Mouse (Mus musculus): ENCODE data around the gene Fnip2. TPM values are rescaled to one million over a fixed set of nuclear protein-coding genes. Genes with fewer than 3 reads are reported as not detected.
A peak's percentile ranks its signal among the peaks of the same experiment; 100 is the strongest.

The Fnip2 gene
- total RNA-seq, 2 experiments from 2014 or later = 6.3 to 13.2 TPM

- peak; percentile 0; the same call in 1 of the 2 replicates for ATAC-seq (replicated peaks; ENCODE audit: poor library complexity, severe bottlenecking)
Measured at GRCm38 (mm10) chr3:79566716-79567691, 592 bp downstream of the Fnip2 start.

- ATAC-seq (replicated peaks; ENCODE audit: poor library complexity, severe bottlenecking) = no peak
Measured at GRCm38 (mm10) chr3:79564875-79565606, 2.6 kb downstream of the Fnip2 start.

GRCm38 (mm10) chr3:79563511-79563910 is 4.1 kb downstream of the Fnip2 start:
- ATAC-seq (replicated peaks; ENCODE audit: poor library complexity, severe bottlenecking) = no peak

- ATAC-seq (replicated peaks; ENCODE audit: poor library complexity, severe bottlenecking) = peak; percentile 85
Measured at GRCm38 (mm10) chr3:79561784-79562715, 5.5 kb downstream of the Fnip2 start.

DNA sequence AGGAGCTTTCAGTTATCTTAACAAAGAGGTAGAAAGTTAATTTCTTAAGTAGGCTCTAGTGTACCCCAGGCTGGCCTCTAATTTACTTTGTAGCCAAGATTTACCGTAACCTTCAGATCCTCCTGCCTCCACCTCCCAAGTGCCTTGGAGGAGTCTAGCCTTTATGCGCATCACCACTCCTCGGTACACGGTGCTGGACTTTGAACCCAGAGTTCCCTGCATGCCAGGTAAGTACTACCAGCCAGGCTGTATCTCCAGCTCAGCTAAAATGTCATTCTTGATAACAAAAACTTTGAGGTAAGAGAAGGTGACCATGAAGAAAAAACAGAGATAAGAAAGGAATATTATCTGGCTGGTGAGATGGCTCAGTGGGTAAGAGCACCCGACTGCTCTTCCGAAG is 7.0 kb downstream of the Fnip2 start:
- ATAC-seq (replicated peaks; ENCODE audit: poor library complexity, severe bottlenecking) = no peak

- ATAC-seq (replicated peaks; ENCODE audit: poor library complexity, severe bottlenecking) = no peak
Measured at GRCm38 (mm10) chr3:79559773-79560045, 7.9 kb downstream of the Fnip2 start.

DNA sequence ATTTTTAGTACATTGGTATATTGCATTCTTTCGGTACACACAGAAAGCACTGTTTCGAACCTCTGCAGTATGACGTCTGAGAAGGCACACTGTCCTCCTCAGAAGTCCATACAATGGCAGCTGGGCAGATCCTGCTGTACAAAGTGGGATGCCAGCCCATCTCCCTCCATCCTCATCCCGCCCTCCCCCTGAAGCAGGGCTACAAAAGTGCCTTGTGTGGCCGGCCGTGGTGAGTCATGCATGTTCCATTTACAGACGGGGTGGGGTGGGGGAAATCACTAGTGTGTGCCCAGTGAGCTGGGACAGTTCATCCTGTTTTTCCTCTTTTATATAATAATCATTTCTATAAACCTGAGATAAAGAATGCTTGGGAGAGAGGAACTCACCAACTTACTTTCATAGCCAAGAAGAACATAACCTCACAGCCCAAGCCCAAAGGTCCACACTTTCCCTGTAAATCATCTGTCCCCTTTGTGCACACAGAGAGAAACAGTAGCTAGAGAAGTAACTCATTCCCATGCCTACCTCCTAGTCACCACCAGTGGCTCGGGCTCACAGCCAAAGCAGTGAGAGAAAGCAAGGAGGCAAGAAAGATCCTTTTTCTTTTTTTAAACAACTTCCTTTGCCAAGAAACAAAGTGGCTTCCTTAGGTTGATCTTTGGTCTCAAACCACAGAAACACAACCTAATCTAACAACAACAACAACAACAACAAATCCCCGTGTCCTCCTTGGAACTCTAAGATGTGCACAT is 8.4 kb downstream of the Fnip2 start:
- ATAC-seq (replicated peaks; ENCODE audit: poor library complexity, severe bottlenecking) = peak; percentile 41; the same call in 1 of the 2 replicates

DNA sequence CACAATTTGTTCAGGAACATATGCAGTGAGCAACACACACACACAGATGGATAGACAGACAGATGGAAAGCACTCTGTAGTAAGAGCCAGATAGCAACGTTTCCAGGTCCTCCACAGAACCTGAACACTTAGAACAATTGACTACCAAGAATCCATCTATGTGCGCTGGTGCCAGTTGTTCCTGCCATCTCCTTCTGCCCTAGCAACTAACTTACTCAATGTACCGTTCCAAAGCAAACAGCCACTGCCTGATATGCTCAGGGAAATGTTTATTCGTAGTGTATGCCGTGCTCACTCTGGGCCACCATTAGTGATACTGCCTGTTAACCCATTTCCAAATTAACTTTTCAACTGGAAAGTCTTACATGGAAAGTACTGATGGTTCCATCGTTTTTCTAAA is 12.5 kb downstream of the Fnip2 start:
- no peak for ATAC-seq (replicated peaks; ENCODE audit: poor library complexity, severe bottlenecking)

- ATAC-seq (replicated peaks; ENCODE audit: poor library complexity, severe bottlenecking) = no peak
Measured at GRCm38 (mm10) chr3:79553779-79554178, 13.8 kb downstream of the Fnip2 start.

GRCm38 (mm10) chr3:79551826-79552552 is 15.6 kb downstream of the Fnip2 start:
- ATAC-seq (replicated peaks; ENCODE audit: poor library complexity, severe bottlenecking) = no peak

DNA sequence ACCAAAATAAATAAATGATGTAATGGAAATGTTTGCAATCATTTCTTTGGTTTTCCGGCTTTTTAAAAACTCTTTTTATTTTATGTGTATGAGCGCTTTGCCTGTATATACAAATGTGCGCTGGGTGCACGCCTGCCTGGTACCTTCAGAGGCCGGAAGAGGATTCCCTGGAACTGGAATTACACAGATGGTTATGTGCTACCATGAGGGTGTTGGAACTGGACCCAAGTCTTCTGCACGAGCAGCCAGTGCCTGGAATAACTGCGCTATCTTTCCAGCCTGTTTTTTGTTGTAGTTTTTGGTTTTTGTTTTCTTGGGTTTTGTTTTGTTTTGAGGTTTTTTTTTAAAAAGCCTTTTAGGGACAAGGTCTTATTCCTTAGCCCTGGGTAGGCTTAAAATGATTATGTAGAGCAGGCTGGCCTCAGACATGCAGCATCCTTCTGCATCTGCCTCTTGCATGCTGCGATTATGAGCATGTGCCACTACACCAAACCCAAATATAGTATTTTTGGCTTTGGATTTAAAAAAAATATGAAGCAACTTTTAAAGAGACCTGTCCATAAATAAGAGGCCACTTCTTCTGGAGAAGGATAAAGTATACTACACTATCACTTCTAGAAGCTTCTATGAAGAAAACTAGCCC is 17.7 kb downstream of the Fnip2 start:
- ATAC-seq (replicated peaks; ENCODE audit: poor library complexity, severe bottlenecking) = no peak

GRCm38 (mm10) chr3:79548681-79549437 is 18.7 kb downstream of the Fnip2 start:
- peak; percentile 52 for ATAC-seq (replicated peaks; ENCODE audit: poor library complexity, severe bottlenecking)

DNA sequence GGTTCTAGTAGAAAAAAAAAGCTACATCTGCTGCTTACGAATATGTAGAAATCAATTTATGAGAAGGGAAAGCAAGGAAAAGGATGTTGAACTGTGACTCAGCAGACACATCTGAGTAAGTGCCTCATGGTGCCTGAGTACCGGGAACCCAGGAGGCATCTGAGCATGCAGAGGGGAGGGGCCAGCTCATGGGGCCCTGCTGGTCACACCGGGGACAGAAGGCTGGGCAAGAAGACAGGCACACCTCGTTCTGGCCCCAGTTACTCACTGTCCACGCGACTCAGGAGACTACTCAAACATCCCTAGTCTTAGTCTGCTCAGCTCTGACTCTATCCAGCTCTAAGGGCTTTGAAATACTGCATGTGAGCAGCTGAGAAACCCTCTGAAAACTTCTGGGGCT is 25.0 kb downstream of the Fnip2 start:
- ATAC-seq (replicated peaks; ENCODE audit: poor library complexity, severe bottlenecking) = peak; percentile 97

GRCm38 (mm10) chr3:79539656-79540055 is 27.9 kb downstream of the Fnip2 start:
- ATAC-seq (replicated peaks; ENCODE audit: poor library complexity, severe bottlenecking) = peak; percentile 76

- ATAC-seq (replicated peaks; ENCODE audit: poor library complexity, severe bottlenecking) = no peak
Measured at GRCm38 (mm10) chr3:79539124-79539523, 28.5 kb downstream of the Fnip2 start.

GRCm38 (mm10) chr3:79538342-79538741 is 29.3 kb downstream of the Fnip2 start:
- ATAC-seq (replicated peaks; ENCODE audit: poor library complexity, severe bottlenecking) = no peak

DNA sequence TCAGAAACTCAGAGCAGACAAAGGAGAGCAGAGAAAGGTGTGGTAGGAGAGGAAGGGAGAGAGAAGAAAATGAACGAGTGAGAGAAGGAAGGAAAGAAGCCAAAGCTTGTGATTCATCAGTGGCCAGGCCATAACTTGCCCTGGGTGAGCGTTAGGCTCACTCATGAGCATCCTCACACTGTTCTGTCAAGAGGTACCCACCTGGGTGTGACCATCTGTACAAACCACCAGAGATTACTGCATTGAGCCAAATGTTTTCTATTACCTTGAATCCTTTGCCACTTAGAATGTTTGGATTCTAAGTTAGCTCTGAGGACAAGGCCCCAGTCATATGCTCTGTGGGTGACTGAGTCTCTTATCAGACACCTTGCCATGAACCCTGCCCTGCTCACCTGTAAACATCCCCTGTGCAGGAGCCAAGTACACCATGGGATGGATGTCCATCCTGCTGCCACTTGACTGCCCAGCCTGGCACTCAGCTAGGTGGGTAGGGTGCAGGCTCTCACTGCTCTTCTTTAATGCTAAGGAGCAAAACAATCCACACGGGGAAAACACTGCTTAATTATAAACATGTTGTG is 29.9 kb downstream of the Fnip2 start:
- no peak for ATAC-seq (replicated peaks; ENCODE audit: poor library complexity, severe bottlenecking)

DNA sequence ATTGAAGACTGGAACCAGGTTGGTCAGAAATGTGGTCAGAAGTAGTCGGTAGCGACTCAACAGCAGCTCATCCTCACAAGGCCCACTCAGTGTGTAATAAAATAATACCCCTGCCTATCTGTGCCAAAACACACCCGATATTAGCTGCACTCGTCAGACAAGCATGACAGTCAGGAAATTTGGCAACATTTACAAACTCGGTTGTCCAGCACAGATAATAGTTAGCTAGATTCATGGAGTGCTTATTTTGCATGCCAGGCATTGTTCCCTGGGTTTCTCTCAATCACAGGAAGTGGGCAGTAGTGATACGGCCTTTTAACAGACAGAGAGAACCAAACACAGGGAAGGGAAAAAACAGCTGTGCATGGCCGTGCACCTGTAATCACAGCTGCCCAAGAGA is 30.6 kb downstream of the Fnip2 start:
- ATAC-seq (replicated peaks; ENCODE audit: poor library complexity, severe bottlenecking) = no peak
